Mouse (Mus musculus) neural tube, embryonic 14.5 days (tissue): ENCODE data around the gene Exoc4. TPM values are rescaled to one million over a fixed set of nuclear protein-coding genes. Genes with fewer than 3 reads are reported as not detected.

ENCODE experiments used
- ATAC-seq: fragments of 200-750 bp; cut with Nextera tagmentation; 2 replicates; pipeline ENCODE4 v1.8.0; 2017; ENCODE audit warnings: low read depth, mild to moderate bottlenecking, moderate TSS enrichment, moderate library complexity
- H3K27ac ChIP-seq: fragments of 300-500 bp; sonication (generic); 2 replicates; pipeline ENCODE4 v1.5.1; 2014; ENCODE audit warnings: low read depth, mild to moderate bottlenecking, control low read depth, low read length, moderate library complexity, mixed read lengths
- H3K27me3 ChIP-seq: fragments of 300-500 bp; sonication (generic); 2 replicates; pipeline ENCODE4 v1.6.1; 2014; ENCODE audit warnings: low read length; ENCODE audit not compliant: control insufficient read depth, insufficient read depth
- H3K36me3 ChIP-seq: fragments of 300-500 bp; sonication (generic); 2 replicates; pipeline ENCODE4 v1.6.1; 2014; ENCODE audit warnings: low read length, mixed read lengths; ENCODE audit not compliant: control insufficient read depth, insufficient read depth
- H3K4me1 ChIP-seq: fragments of 300-500 bp; sonication (generic); 2 replicates; pipeline ENCODE4 v1.6.1; 2014; ENCODE audit warnings: low read length; ENCODE audit not compliant: control insufficient read depth, insufficient read depth
- H3K4me2 ChIP-seq: fragments of 300-500 bp; sonication (generic); 2 replicates; pipeline ENCODE4 v1.6.1; 2014; ENCODE audit warnings: mild to moderate bottlenecking, low read depth, low read length, control low read depth
- H3K4me3 ChIP-seq: fragments of 300-500 bp; sonication (generic); 2 replicates; pipeline ENCODE4 v1.5.1; 2014; ENCODE audit warnings: low read depth, low read length, control low read depth, mixed read lengths
- H3K9ac ChIP-seq: fragments of 300-500 bp; sonication (generic); replicated peaks from 2 replicates; pipeline ENCODE4 v1.6.1; 2014; ENCODE audit warnings: low read depth, mild to moderate bottlenecking, control low read depth, low read length, mixed read lengths
- H3K9me3 ChIP-seq: fragments of 300-500 bp; sonication (generic); 2 replicates; pipeline ENCODE4 v1.6.1; 2016; ENCODE audit warnings: low read length; ENCODE audit not compliant: control insufficient read depth
- WGBS: fragments of 180-500 bp; shearing (Covaris S2); extraction: QIAGEN DNeasy Blood & Tissue Kit; methylation state at CpG from one replicate; pipeline ENCODE4 v1.1.7; 2014; 5-methylcytosine and 5-hydroxymethylcytosine counted together
- polyA plus RNA-seq: library from polyadenylated mRNA; unstranded; fragments of >200 nt; fragmentation: Nextera tagmentation; extraction: Ambion mirVana; gene quantifications from 2 replicates; pipeline ENCODE4 v1.2.1, GENCODE M21; 2014

Exoc4 gene
- polyA plus RNA-seq, 1 experiment from 2014 or later: 37.0 TPM

DNA sequence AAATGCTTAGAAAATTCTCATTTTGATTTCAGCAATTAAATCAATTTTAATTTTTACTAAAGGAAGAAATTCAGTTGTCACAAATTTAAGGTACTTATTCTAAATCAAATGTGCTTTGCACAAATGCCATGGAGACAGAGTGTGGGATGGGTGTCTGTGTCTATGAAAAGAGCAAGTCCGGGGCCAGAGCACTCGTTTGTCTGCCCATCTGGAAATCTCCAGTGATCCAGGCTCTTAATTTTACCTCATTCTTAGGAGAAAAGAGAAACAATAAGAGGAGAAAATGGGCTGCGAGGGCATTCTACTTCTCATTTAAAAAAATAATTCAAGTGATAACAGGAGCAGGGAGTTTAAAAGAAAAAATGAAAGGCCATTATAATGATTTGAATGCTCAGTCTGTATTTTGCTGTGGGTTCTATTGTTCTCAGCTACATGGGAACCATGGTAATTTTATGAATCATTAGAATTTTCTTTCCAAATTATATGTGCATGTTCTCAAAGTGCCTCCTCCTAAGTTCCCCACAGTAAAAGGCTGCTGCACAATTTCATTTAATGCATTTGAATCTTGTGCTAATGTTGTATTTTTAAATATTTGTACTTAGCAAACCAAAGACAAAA lies 554.7 kb downstream of the Exoc4 start:
- H3K4me1 ChIP-seq: no peaks in the 10 kb centered on the region
- no peak for ATAC-seq

DNA sequence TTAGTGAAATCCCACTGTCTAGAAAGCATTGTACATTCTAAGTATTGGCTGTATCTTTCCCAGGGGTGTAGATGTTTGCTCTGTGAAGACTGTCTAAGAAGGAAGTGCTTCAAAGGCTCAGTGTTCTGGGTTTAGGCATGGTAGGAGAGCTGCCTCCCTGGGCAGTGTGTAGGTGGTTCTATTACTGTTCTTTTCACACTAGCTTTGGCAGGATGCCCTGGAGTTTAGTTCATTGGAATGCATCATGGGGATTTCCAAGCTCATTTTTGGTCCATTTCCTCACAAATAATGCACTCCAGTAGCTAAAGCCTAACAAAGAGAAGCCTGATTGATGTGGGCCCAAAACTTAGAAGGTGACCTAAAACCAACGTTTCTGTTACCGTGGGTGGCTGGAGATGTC lies 555.9 kb downstream of the Exoc4 start:
- Histone ChIP-seq H3K27ac (no peak overlapping the region), H3K4me3 (no peak overlapping the region), H3K9ac (no peak overlapping the region), H3K36me3 (no peaks in the 10 kb centered on the region), H3K9me3 (no peaks in the 10 kb centered on the region), H3K27me3 (no peaks in the 10 kb centered on the region), H3K4me1 (no peaks in the 10 kb centered on the region), H3K4me2 (no peak overlapping the region)
- WGBS: 44% methylated on average over 2 of the region's 2 CpGs
- ATAC-seq: no peak

More for the DNA sequence above, 554.7 kb downstream of the Exoc4 start:
- 25% methylated on average over 3 of the region's 3 CpGs for WGBS
- Histone ChIP-seq H3K4me3 (no peak overlapping the region), H3K36me3 (no peaks in the 10 kb centered on the region), H3K27ac (no peak overlapping the region), H3K27me3 (no peaks in the 10 kb centered on the region), H3K9ac (no peak overlapping the region), H3K4me2 (no peak overlapping the region), H3K9me3 (no peaks in the 10 kb centered on the region)

DNA sequence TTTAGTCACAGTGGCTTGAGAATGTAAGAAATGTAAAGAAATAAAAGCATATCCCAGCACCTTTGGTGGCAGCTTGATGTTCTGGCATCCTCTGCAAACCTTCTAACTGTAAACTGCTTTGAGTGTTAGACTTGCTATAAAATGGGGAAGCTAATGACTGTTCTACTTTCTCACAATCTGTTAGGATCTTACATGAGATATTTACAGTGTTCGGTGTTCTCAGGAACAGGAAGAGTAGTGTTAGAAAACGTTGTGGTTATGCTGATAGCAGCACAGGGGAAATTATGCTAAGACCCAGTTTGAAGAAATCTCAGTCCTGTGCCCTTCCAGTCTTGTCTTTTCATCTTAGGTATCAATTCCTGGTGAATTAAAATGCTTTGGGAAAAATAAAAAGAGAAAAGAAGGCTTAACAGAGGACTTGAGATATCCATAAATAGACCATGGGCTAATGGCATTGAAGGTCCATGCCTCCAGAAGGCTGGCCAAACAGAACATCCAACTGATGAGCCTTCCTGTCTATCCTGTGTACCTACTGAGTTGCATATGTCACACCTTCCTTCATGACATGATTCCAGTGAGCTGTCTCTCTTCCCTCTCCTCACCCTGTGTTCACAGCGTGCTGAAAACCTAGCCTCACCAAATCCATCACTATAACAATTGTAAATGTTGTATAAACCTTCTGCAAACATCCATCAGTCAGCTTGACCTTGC lies 557.3 kb downstream of the Exoc4 start:
- no peak overlapping the region for H3K27ac ChIP-seq
- H3K4me2 ChIP-seq: no peak overlapping the region
- no peak overlapping the region for H3K4me3 ChIP-seq
- no peaks in the 10 kb centered on the region for H3K9me3 ChIP-seq
- H3K27me3 ChIP-seq: no peaks in the 10 kb centered on the region
- H3K36me3 ChIP-seq: no peaks in the 10 kb centered on the region
- H3K9ac ChIP-seq: no peak overlapping the region
- 85% methylated on average over 3 of the region's 3 CpGs for WGBS
- ATAC-seq: no peak
- H3K4me1 ChIP-seq: no peaks in the 10 kb centered on the region

DNA sequence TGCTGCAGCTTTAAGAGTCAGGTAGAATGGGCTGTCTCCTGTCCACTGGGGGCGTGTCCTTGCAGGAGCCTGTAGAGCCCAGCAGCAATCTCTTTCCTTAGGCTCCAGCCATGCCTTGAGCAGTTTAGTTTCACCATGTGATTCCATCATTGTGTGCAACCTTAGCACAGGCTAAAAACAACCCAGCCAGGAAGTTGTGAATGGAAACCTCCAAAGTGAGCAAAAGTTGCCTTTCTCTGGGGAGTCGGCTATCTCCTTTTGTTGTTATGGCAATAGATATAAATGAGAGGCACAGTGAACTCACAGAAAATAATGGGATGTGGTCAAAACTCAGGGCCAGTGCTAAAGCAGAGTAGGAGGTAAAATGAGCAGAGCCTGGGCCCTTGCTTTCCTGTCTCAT lies 565.5 kb downstream of the Exoc4 start:
- H3K36me3 ChIP-seq: no peaks in the 10 kb centered on the region
- no peak for ATAC-seq
- 68% methylated on average over 2 of the region's 2 CpGs for whole genome bisulfite sequencing
- no peak overlapping the region for H3K4me2 ChIP-seq
- no peaks in the 10 kb centered on the region for H3K9me3 ChIP-seq
- H3K4me1 ChIP-seq: no peaks in the 10 kb centered on the region
- no peaks in the 10 kb centered on the region for H3K27me3 ChIP-seq
- H3K27ac ChIP-seq: no peak overlapping the region
- no peak overlapping the region for H3K9ac ChIP-seq
- H3K4me3 ChIP-seq: no peak overlapping the region

DNA sequence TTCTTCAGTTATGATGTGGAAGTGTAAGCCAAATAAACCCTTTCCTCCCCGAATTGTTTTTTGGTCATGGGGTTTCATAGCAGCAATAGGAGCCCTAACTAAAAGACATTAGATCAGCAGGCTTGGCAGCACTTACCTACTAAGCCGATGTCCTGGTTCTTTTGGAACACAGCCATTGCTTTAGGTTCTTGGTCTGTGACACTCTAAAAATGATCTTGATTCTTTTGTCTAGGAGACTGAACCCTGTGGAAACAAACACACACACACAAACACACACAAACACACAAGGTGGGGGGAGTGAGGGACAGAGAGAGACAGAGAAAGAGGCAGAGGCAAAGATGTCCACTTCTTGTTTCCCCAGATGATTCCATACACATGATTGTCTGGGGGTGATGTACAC lies 574.3 kb downstream of the Exoc4 start:
- H3K36me3 ChIP-seq: no peaks in the 10 kb centered on the region
- H3K27ac ChIP-seq: no peak overlapping the region
- H3K9me3 ChIP-seq: no peaks in the 10 kb centered on the region
- 87% methylated on average over 2 of the region's 2 CpGs for WGBS
- no peak overlapping the region for H3K4me3 ChIP-seq
- no peaks in the 10 kb centered on the region for H3K4me1 ChIP-seq
- no peak overlapping the region for H3K9ac ChIP-seq
- H3K27me3 ChIP-seq: no peaks in the 10 kb centered on the region
- no peak for ATAC-seq
- H3K4me2 ChIP-seq: no peak overlapping the region

GRCm38 (mm10) chr6:33823777-33824302 lies 575.0 kb downstream of the Exoc4 start:
- no peak overlapping the region for H3K27ac ChIP-seq
- 71% methylated on average over 6 of the region's 6 CpGs for WGBS
- no peaks in the 10 kb centered on the region for H3K4me1 ChIP-seq
- H3K9me3 ChIP-seq: no peaks in the 10 kb centered on the region
- H3K4me3 ChIP-seq: no peak overlapping the region
- H3K36me3 ChIP-seq: no peaks in the 10 kb centered on the region
- ATAC-seq: no peak
- H3K4me2 ChIP-seq: no peak overlapping the region
- H3K27me3 ChIP-seq: no peaks in the 10 kb centered on the region
- H3K9ac ChIP-seq: no peak overlapping the region

GRCm38 (mm10) chr6:33828499-33828898 lies 579.6 kb downstream of the Exoc4 start:
- Histone ChIP-seq H3K4me1 (no peaks in the 10 kb centered on the region), H3K4me3 (no peak overlapping the region), H3K27me3 (no peaks in the 10 kb centered on the region), H3K36me3 (no peaks in the 10 kb centered on the region), H3K4me2 (no peak overlapping the region), H3K9ac (no peak overlapping the region), H3K27ac (no peak overlapping the region), H3K9me3 (no peaks in the 10 kb centered on the region)
- ATAC-seq: no peak
- WGBS: 28% methylated on average over 6 of the region's 6 CpGs

- Histone ChIP-seq H3K27ac (no peak overlapping the region), H3K4me2 (no peak overlapping the region), H3K4me1 (no peaks in the 10 kb centered on the region), H3K9ac (no peak overlapping the region), H3K4me3 (no peak overlapping the region), H3K27me3 (no peaks in the 10 kb centered on the region), H3K36me3 (no peaks in the 10 kb centered on the region), H3K9me3 (no peaks in the 10 kb centered on the region)
- no peak for ATAC-seq
- WGBS: 93% methylated on average over 4 of the region's 4 CpGs
Measured at GRCm38 (mm10) chr6:33829261-33829660, 580.4 kb downstream of the Exoc4 start.

DNA sequence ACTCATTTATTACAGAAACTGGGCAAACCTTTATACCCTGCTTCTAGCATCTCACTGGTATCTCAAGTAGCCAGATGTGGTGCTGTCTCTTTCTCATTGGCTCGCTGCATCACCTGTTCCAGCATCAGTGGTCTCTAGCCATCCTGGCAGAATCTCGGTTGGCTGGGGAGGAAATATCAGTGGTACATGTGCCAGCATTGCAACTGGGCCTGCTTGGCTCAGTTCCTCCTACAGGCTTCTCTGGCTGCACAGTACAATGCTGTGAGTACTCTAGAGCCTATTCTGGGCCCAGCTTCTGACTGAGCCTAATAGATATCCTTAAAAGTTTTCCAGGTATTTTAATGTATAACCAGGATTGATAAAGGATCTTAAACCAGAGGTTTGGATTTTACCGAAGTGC lies 582.4 kb downstream of the Exoc4 start:
- no peak overlapping the region for H3K4me3 ChIP-seq
- no peaks in the 10 kb centered on the region for H3K36me3 ChIP-seq
- no peak overlapping the region for H3K27ac ChIP-seq
- ATAC-seq: no peak
- no peaks in the 10 kb centered on the region for H3K4me1 ChIP-seq
- 95% methylated on average over 3 of the region's 3 CpGs for WGBS
- H3K9ac ChIP-seq: no peak overlapping the region
- H3K4me2 ChIP-seq: no peak overlapping the region
- no peaks in the 10 kb centered on the region for H3K27me3 ChIP-seq
- no peaks in the 10 kb centered on the region for H3K9me3 ChIP-seq
